Mouse (Mus musculus): ENCODE results near the gene Csf2rb2. TPM values are rescaled to one million over a fixed set of nuclear protein-coding genes. Genes with fewer than 3 reads are reported as not detected.
"Not testable (repeated sequence)": the region's sequence is repeated elsewhere in the genome, so short reads cannot be mapped to it uniquely, and the experiment has no call there.

Csf2rb2 gene
- polyA plus RNA-seq (2015; fragmentation: Nextera tagmentation; extraction: Ambion mirVana), result 1.3 and 1.9 TPM in 2 replicates

DNA sequence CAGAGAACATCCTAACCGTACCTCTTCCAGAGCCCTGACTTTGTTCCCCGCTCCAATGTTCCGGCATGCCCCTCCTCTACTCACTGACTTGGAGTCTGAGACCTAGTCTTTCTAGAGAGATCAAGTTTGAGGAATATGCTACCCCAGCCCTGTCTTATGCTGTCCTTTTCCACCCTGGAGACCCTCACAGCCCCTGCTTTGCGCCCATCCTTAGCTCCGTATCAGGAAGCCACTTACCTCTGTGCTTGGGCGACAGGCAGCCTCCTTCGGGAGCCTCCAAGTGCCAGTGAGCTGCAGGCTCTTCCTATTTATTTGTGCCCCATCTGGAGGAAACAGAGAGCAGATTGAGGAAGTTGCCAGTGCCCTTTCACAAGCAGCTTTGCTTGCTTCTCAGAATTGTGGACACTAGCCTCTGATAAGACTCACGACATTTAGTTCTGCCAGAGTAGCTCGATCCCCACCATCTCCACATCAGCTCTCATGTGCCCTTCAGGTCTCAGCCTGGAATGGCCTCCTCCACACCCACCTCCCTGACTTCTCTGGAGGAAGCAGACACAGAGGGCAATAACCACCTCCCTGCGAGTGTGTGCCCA is at the start of gene Csf2rb2:
Gene Csf2rb2, minus strand, starts transcription at position 381 of the 593 bp plus-strand sequence.
- 0 out of 2 replicates have a peak within 1 kb of the TSS, but pooled peaks have one; percentile 24 for H3K4me2 ChIP-seq (ENCODE audit: low read depth, low read length)
- ATAC-seq (ENCODE audit: low read depth), result no peak
- no peaks in the 10 kb centered on the region; the same call in 1 of the 2 replicates for H3K27me3 ChIP-seq (ENCODE audit: control insufficient read depth, insufficient read depth, low read depth, low read length)
- 31% methylated on average over 10 of the region's 10 CpGs for WGBS (ENCODE audit: insufficient replicate concordance)
- no peaks in the 10 kb centered on the region for H3K4me1 ChIP-seq (ENCODE audit: control insufficient read depth, low read depth, low read length)
- peak within 1 kb of the TSS; percentile 24 for H3K4me3 ChIP-seq (ENCODE audit: low read depth, low read length)
- H3K9ac ChIP-seq (ENCODE audit: low read depth, low read length), result no peak within 1 kb of the TSS
- 0 out of 2 replicates have a peak within 1 kb of the TSS, but pooled peaks have one; percentile 16 for H3K27ac ChIP-seq (ENCODE audit: low read length)
- H3K36me3 ChIP-seq (ENCODE audit: control insufficient read depth, insufficient read depth), result no peaks in the 10 kb centered on the region
- no peaks in the 10 kb centered on the region for H3K9me3 ChIP-seq (replicated peaks; ENCODE audit: control insufficient read depth, low read length)

DNA sequence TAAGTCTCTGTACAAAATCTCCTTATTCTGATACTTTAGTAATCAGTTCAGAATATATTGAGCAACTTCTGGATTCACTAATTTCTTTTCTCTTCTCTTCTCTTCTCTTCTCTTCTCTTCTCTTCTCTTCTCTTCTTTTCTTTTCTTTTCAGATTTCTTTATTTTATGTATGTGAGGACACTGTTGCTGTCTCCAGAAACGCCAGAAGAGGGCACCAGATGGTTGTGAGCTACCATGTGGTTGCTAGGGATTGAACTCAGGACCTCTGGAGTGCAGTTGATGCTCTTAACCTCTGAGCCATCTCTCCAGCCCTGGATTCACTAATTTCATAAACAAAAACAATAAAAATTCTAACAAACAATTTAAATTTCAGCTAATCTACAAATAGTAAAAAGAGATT is 49.4 kb upstream of the Csf2rb2 start:
- H3K4me2 ChIP-seq (ENCODE audit: low read depth, low read length), result no peak overlapping the region
- no peaks in the 10 kb centered on the region for H3K4me1 ChIP-seq (ENCODE audit: control insufficient read depth, low read depth, low read length)
- ATAC-seq (ENCODE audit: low read depth), result no peak
- no peaks in the 10 kb centered on the region for H3K27me3 ChIP-seq (ENCODE audit: control insufficient read depth, insufficient read depth, low read depth, low read length)
- no peaks in the 10 kb centered on the region for H3K9me3 ChIP-seq (replicated peaks; ENCODE audit: control insufficient read depth, low read length)
- H3K9ac ChIP-seq (ENCODE audit: low read depth, low read length), result no peak overlapping the region
- H3K36me3 ChIP-seq (ENCODE audit: control insufficient read depth, insufficient read depth), result no peaks in the 10 kb centered on the region
- no peak overlapping the region for H3K4me3 ChIP-seq (ENCODE audit: low read depth, low read length)
- no peak overlapping the region for H3K27ac ChIP-seq (ENCODE audit: low read length)
- WGBS (ENCODE audit: insufficient replicate concordance), result 0% methylated on average over 1 of the region's 1 CpGs

DNA sequence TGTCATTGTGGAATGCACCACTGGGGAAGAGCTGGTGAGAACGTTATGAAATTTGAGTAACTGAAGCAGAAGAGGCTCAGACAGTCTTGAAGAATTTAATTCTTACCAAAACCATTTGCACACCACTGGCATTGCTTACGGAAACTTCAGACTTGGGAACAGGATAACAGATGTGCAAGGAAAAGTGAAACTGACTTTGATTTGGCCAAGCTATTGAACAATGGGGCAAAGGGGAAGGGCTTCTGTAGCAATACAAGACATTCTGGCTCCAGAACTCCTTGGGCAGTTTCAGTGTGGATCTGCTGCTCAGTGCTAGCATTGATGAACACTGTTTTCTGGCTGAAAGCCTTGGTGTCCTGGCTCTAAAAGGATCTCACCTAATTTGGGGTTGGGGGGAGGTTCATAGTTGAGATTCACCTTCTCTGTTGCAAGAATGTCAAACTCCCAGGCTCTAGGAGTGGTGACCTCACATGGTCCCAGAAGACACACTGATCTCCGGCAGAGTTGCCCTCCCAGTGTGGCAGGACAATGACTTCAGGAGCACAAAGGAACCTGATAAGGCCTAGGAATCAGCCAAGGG is 46.2 kb upstream of the Csf2rb2 start:
- Histone ChIP-seq H3K4me2 (ENCODE audit: low read depth, low read length) (no peak overlapping the region), H3K27ac (ENCODE audit: low read length) (no peak overlapping the region)
- no peak for ATAC-seq (ENCODE audit: low read depth)

DNA sequence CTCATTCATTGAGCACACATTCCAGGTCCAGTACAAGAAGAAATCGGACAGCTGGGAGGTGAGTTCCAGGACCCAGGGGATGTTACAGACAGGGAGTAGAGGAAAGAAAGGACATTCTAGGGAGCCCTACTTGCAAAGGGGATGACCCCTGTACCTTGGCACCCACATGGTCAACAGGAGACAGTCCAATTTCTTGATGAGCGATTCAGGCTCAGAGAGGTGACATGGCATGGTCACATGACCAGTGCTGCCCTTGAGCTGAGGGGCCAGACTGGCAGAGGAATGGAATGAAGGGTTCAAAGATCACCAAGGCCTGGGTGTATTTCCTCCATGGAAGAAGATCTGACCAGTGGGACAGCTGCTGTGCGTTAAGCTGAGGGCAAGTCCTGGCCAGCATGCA is 39.0 kb upstream of the Csf2rb2 start:
- WGBS (ENCODE audit: insufficient replicate concordance), result 59% methylated on average over 3 of the region's 3 CpGs
- no peak overlapping the region for H3K27ac ChIP-seq (ENCODE audit: low read length)
- H3K4me3 ChIP-seq (ENCODE audit: low read depth, low read length), result no peak overlapping the region
- H3K4me1 ChIP-seq (ENCODE audit: control insufficient read depth, low read depth, low read length), result no peaks in the 10 kb centered on the region; the same call in 1 of the 2 replicates
- no peak for ATAC-seq (ENCODE audit: low read depth)
- no peaks in the 10 kb centered on the region for H3K36me3 ChIP-seq (ENCODE audit: control insufficient read depth, insufficient read depth)
- H3K4me2 ChIP-seq (ENCODE audit: low read depth, low read length), result no peak overlapping the region
- H3K27me3 ChIP-seq (ENCODE audit: control insufficient read depth, insufficient read depth, low read depth, low read length), result no peaks in the 10 kb centered on the region
- no peaks in the 10 kb centered on the region for H3K9me3 ChIP-seq (replicated peaks; ENCODE audit: control insufficient read depth, low read length)
- no peak overlapping the region for H3K9ac ChIP-seq (ENCODE audit: low read depth, low read length)

More for the DNA sequence above, 46.2 kb upstream of the Csf2rb2 start:
- WGBS (ENCODE audit: insufficient replicate concordance), result 40% methylated on average over 3 of the region's 3 CpGs
- H3K9ac ChIP-seq (ENCODE audit: low read depth, low read length), result no peak overlapping the region
- no peaks in the 10 kb centered on the region for H3K36me3 ChIP-seq (ENCODE audit: control insufficient read depth, insufficient read depth)
- H3K4me1 ChIP-seq (ENCODE audit: control insufficient read depth, low read depth, low read length), result no peaks in the 10 kb centered on the region
- H3K4me3 ChIP-seq (ENCODE audit: low read depth, low read length), result no peak overlapping the region
- H3K9me3 ChIP-seq (replicated peaks; ENCODE audit: control insufficient read depth, low read length), result no peaks in the 10 kb centered on the region
- H3K27me3 ChIP-seq (ENCODE audit: control insufficient read depth, insufficient read depth, low read depth, low read length), result no peaks in the 10 kb centered on the region

DNA sequence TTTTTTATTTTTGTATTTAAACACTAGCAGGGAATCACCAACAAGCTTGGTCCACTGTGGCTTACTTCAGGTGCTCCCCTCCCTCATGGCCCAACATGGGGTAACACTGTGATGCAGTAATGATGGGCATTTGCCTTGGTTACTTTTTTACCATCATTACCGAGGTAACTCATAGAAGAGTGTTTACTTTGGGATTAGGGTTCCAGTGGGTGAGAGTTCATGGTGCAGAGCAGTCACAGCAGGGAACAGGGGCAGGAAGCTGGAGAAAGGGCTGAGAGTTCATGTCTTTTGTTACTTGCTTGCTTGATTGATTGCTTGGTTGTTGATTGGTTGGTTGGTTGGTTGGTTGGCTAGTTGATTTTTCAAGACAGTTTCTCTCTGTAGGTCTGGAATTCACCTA is 38.2 kb upstream of the Csf2rb2 start:
- Histone ChIP-seq H3K27me3 (ENCODE audit: control insufficient read depth, insufficient read depth, low read depth, low read length) (no peaks in the 10 kb centered on the region), H3K9ac (ENCODE audit: low read depth, low read length) (no peak overlapping the region), H3K9me3 (replicated peaks; ENCODE audit: control insufficient read depth, low read length) (no peaks in the 10 kb centered on the region), H3K27ac (ENCODE audit: low read length) (no peak overlapping the region), H3K4me2 (ENCODE audit: low read depth, low read length) (no peak overlapping the region), H3K4me1 (ENCODE audit: control insufficient read depth, low read depth, low read length) (no peaks in the 10 kb centered on the region; the same call in 1 of the 2 replicates), H3K36me3 (ENCODE audit: control insufficient read depth, insufficient read depth) (no peaks in the 10 kb centered on the region), H3K4me3 (ENCODE audit: low read depth, low read length) (no peak overlapping the region)
- ATAC-seq (ENCODE audit: low read depth), result peak; percentile 63
- 24% methylated on average over 1 of the region's 1 CpGs for WGBS (ENCODE audit: insufficient replicate concordance)

DNA sequence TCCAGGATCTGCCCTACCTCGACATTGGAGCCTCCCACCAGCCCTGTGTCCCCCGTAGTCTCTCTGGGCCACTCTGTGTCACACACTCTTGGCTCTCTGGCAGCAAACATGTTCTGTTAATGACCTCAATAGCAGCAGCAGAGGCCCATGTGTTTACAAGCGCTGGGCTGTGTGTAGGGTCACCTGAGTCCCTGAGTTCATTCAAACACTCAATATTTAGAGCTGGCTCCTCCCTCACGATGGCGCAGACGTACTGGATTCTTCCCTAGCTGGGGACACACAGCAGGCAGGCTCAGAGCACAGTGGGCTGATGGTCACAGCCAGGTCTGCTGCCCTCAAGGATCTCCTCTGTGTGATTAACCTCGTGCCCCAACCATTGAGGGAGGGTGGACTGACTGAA is 35.4 kb upstream of the Csf2rb2 start:
- H3K9ac ChIP-seq (ENCODE audit: low read depth, low read length); H3K27ac ChIP-seq (ENCODE audit: low read length); H3K27me3 ChIP-seq (ENCODE audit: control insufficient read depth, insufficient read depth, low read depth, low read length); H3K4me3 ChIP-seq (ENCODE audit: low read depth, low read length); H3K4me2 ChIP-seq (ENCODE audit: low read depth, low read length); H3K36me3 ChIP-seq (ENCODE audit: control insufficient read depth, insufficient read depth); H3K4me1 ChIP-seq (ENCODE audit: control insufficient read depth, low read depth, low read length); H3K9me3 ChIP-seq (replicated peaks; ENCODE audit: control insufficient read depth, low read length): not testable (repeated sequence)
- peak; percentile 52 for ATAC-seq (ENCODE audit: low read depth)
- WGBS (ENCODE audit: insufficient replicate concordance), result 55% methylated on average over 6 of the region's 7 CpGs

DNA sequence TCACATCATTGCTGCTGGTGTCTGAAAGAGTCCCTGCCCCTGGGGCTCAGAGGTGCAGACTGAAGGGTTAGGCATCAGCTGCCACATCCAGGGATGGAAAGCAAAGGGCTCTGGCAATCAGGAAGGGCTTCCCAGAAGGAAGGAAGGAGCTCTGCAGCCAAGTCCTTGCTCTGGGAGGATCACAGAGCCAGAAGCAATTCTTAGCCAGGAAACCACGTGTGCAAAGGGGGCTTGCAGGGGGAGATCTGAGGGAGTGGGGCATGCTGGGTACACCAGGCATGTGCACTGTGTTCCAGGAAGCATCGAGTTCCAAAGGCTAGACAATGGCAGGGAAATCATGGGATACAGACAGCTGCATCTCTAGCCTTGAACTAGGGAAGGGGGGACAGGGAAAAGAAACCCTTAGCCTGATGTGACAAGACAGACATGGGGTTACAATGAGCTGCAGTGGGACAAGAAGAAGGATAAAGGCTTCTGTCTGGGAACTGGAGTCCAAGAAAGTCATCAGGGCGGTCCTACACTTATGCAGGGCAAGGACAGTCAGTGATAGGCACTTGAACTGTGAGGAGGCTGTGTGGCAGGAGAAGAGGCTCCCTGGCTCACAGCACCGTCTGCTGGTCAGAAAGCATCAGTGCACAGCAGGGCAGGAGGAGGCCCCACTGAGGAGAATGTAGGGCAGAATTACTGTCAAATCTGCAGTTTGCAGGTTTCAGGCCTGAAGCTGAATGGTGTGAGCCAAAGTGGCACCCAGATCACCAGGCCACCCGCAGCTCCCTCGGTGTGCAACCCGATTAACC is 34.3 kb upstream of the Csf2rb2 start:
- not testable (repeated sequence) for H3K27ac ChIP-seq (ENCODE audit: low read length); H3K27me3 ChIP-seq (ENCODE audit: control insufficient read depth, insufficient read depth, low read depth, low read length); H3K4me3 ChIP-seq (ENCODE audit: low read depth, low read length); H3K4me1 ChIP-seq (ENCODE audit: control insufficient read depth, low read depth, low read length); H3K9me3 ChIP-seq (replicated peaks; ENCODE audit: control insufficient read depth, low read length); H3K9ac ChIP-seq (ENCODE audit: low read depth, low read length); H3K36me3 ChIP-seq (ENCODE audit: control insufficient read depth, insufficient read depth); H3K4me2 ChIP-seq (ENCODE audit: low read depth, low read length)
- ATAC-seq (ENCODE audit: low read depth), result peak; percentile 33
- WGBS (ENCODE audit: insufficient replicate concordance), result 27% methylated on average over 7 of the region's 7 CpGs

DNA sequence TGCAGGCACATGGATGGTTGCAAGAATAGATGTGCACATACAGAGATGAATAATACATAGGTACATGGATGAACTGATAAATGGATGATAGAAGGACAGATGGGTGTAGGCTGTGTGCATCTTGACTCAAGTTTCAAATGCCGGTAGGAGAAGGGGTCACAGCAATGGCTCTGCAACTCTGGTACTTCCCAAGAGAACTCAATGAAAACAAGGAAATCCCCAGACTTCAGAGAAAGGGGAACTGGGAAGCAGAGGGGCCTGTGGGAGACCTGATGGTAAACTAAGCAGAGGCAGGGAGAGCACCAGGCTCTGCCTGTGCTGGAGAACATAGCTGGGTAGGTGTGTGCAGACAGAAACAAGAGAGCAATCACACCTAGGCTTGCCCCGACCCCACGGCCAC is 28.9 kb upstream of the Csf2rb2 start:
- H3K4me1 ChIP-seq (ENCODE audit: control insufficient read depth, low read depth, low read length), result no peaks in the 10 kb centered on the region
- 58% methylated on average over 3 of the region's 3 CpGs for WGBS (ENCODE audit: insufficient replicate concordance)
- no peak overlapping the region for H3K4me2 ChIP-seq (ENCODE audit: low read depth, low read length)
- no peak for ATAC-seq (ENCODE audit: low read depth)
- H3K9me3 ChIP-seq (replicated peaks; ENCODE audit: control insufficient read depth, low read length), result no peaks in the 10 kb centered on the region
- no peak overlapping the region for H3K9ac ChIP-seq (ENCODE audit: low read depth, low read length)
- H3K27me3 ChIP-seq (ENCODE audit: control insufficient read depth, insufficient read depth, low read depth, low read length), result no peaks in the 10 kb centered on the region
- no peaks in the 10 kb centered on the region for H3K36me3 ChIP-seq (ENCODE audit: control insufficient read depth, insufficient read depth)
- H3K27ac ChIP-seq (ENCODE audit: low read length), result no peak overlapping the region
- H3K4me3 ChIP-seq (ENCODE audit: low read depth, low read length), result no peak overlapping the region

DNA sequence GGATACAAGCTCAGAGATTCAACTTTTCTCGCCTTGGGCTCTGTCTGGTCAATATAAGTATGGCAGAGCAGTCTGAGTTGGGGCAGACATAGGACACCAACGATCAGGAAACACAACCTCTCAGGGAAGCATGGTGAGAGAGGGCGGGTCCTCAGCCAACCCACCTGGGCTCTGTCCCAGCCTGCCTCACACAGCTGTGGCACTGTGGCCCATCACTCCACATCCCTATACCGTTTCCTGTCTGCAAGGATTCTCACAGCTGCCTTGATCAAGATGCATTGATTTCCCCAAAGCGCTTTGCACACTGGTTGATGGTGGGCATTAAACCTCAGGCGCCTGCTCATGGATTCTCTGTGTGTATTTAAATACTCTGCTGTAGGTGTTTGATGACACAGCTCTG is 27.5 kb upstream of the Csf2rb2 start:
- Histone ChIP-seq H3K4me2 (ENCODE audit: low read depth, low read length) (no peak overlapping the region), H3K4me3 (ENCODE audit: low read depth, low read length) (no peak overlapping the region), H3K9me3 (replicated peaks; ENCODE audit: control insufficient read depth, low read length) (no peaks in the 10 kb centered on the region), H3K9ac (ENCODE audit: low read depth, low read length) (no peak overlapping the region), H3K27me3 (ENCODE audit: control insufficient read depth, insufficient read depth, low read depth, low read length) (no peaks in the 10 kb centered on the region), H3K36me3 (ENCODE audit: control insufficient read depth, insufficient read depth) (no peaks in the 10 kb centered on the region), H3K27ac (ENCODE audit: low read length) (no peak overlapping the region), H3K4me1 (ENCODE audit: control insufficient read depth, low read depth, low read length) (no peaks in the 10 kb centered on the region)
- WGBS (ENCODE audit: insufficient replicate concordance), result 54% methylated on average over 6 of the region's 6 CpGs
- no peak for ATAC-seq (ENCODE audit: low read depth)
